Mouse (Mus musculus) kidney, embryonic 14.5 days (tissue): ENCODE measurements around the gene Amh. TPM values are rescaled to one million over a fixed set of nuclear protein-coding genes. Genes with fewer than 3 reads are reported as not detected.

Experiments
- ATAC-seq: fragments of 200-750 bp; cut with Nextera tagmentation; 2 replicates; pipeline ENCODE4 v1.8.0; 2017; ENCODE audit warnings: moderate number of reproducible peaks, mild to moderate bottlenecking, moderate TSS enrichment, moderate library complexity; ENCODE audit not compliant: low FRiP score, low TSS enrichment
- H3K27ac ChIP-seq: fragments of 300-500 bp; sonication (generic); 2 replicates; pipeline ENCODE4 v1.5.1; 2014; ENCODE audit warnings: low read depth, mild to moderate bottlenecking, low read length, moderate library complexity, mixed read lengths
- H3K27me3 ChIP-seq: fragments of 300-500 bp; sonication (generic); 2 replicates; pipeline ENCODE4 v1.6.1; 2014; ENCODE audit warnings: mild to moderate bottlenecking, low read length; ENCODE audit not compliant: control insufficient read depth, insufficient read depth
- H3K36me3 ChIP-seq: fragments of 300-500 bp; sonication (generic); 2 replicates; pipeline ENCODE4 v1.6.1; 2014; ENCODE audit warnings: low read length, mixed read lengths; ENCODE audit not compliant: control insufficient read depth, insufficient read depth
- H3K4me1 ChIP-seq: fragments of 300-500 bp; sonication (generic); 2 replicates; pipeline ENCODE4 v1.6.1; 2014; ENCODE audit warnings: low read length, mixed read lengths; ENCODE audit not compliant: control insufficient read depth, insufficient read depth
- H3K4me2 ChIP-seq: fragments of 300-500 bp; sonication (generic); replicated peaks from 2 replicates; pipeline ENCODE4 v1.6.1; 2014; ENCODE audit warnings: low read depth, mild to moderate bottlenecking, low read length
- H3K4me3 ChIP-seq: fragments of 300-500 bp; sonication (generic); 2 replicates; pipeline ENCODE4 v1.5.1; 2014; ENCODE audit warnings: mild to moderate bottlenecking, low read length
- H3K9ac ChIP-seq: fragments of 300-500 bp; sonication (generic); 2 replicates; pipeline ENCODE4 v1.6.1; 2014; ENCODE audit warnings: low read depth, mild to moderate bottlenecking, low read length, moderate library complexity
- H3K9me3 ChIP-seq: fragments of 300-500 bp; sonication (generic); 2 replicates; pipeline ENCODE4 v1.6.1; 2016; ENCODE audit warnings: low read length; ENCODE audit not compliant: control insufficient read depth
- WGBS: fragments of 180-500 bp; shearing (Covaris S2); extraction: QIAGEN DNeasy Blood & Tissue Kit; methylation state at CpG from one replicate; pipeline ENCODE4 v1.1.7; 2014; 5-methylcytosine and 5-hydroxymethylcytosine counted together
- polyA plus RNA-seq: library from polyadenylated mRNA; unstranded; fragments of >200 nt; fragmentation: Nextera tagmentation; extraction: Ambion mirVana; gene quantifications from 2 replicates; pipeline ENCODE4 v1.2.1, GENCODE M21; 2014

The Amh gene
- not detected in 2 replicates for polyA plus RNA-seq

GRCm38 (mm10) chr10:80804916-80805315, at the start of gene Amh:
Gene Amh, plus strand, starts transcription at chr10:80805243.
- H3K4me3 ChIP-seq, result no peak within 1 kb of the TSS
- peaks cover 35% of the 10 kb centered on the region for H3K4me1 ChIP-seq
- 72% methylated on average over 6 of the region's 6 CpGs for whole genome bisulfite sequencing
- no peak for ATAC-seq
- H3K27ac ChIP-seq, result no peak within 1 kb of the TSS
- peaks cover 40% of the 10 kb centered on the region for H3K36me3 ChIP-seq
- H3K9me3 ChIP-seq, result no peaks in the 10 kb centered on the region
- H3K9ac ChIP-seq, result no peak within 1 kb of the TSS
- H3K4me2 ChIP-seq, result no peak within 1 kb of the TSS
- H3K27me3 ChIP-seq, result peaks cover 12% of the 10 kb centered on the region

- H3K36me3 ChIP-seq, result no peaks in the 10 kb centered on the region
- H3K4me2 ChIP-seq, result peak overlapping the region; percentile 97
- no peaks in the 10 kb centered on the region for H3K27me3 ChIP-seq
- WGBS, result 1% methylated on average over 68 of the region's 75 CpGs
- no peaks in the 10 kb centered on the region for H3K9me3 ChIP-seq
- ATAC-seq, result no peak; the same call in 1 of the 2 replicates
- peak overlapping the region; percentile 71 for H3K27ac ChIP-seq
- H3K9ac ChIP-seq, result peak overlapping the region; percentile 96
- peaks cover 29% of the 10 kb centered on the region for H3K4me1 ChIP-seq
- peak overlapping the region; percentile 100 for H3K4me3 ChIP-seq
Measured at GRCm38 (mm10) chr10:80755291-80756015, 49.6 kb upstream of the Amh start.

- peaks cover 34% of the 10 kb centered on the region for H3K4me1 ChIP-seq
Measured at GRCm38 (mm10) chr10:80756099-80756498, 48.9 kb upstream of the Amh start.

GRCm38 (mm10) chr10:80756509-80756908, 48.5 kb upstream of the Amh start:
- WGBS, result 63% methylated on average over 2 of the region's 2 CpGs
- Histone ChIP-seq H3K36me3 (no peaks in the 10 kb centered on the region), H3K27me3 (no peaks in the 10 kb centered on the region), H3K9me3 (no peaks in the 10 kb centered on the region), H3K27ac (no peak overlapping the region), H3K9ac (peak overlapping the region; percentile 96; the same call in 1 of the 2 replicates), H3K4me2 (peak overlapping the region; percentile 97), H3K4me1 (peaks cover 34% of the 10 kb centered on the region), H3K4me3 (peak overlapping the region; percentile 100)
- ATAC-seq, result no peak

More at GRCm38 (mm10) chr10:80756099-80756498, 48.9 kb upstream of the Amh start:
- Histone ChIP-seq H3K27me3 (no peaks in the 10 kb centered on the region), H3K4me2 (peak overlapping the region; percentile 97), H3K27ac (no peak overlapping the region), H3K9ac (peak overlapping the region; percentile 96), H3K36me3 (no peaks in the 10 kb centered on the region), H3K9me3 (no peaks in the 10 kb centered on the region), H3K4me3 (peak overlapping the region; percentile 100)
- 32% methylated on average over 3 of the region's 3 CpGs for WGBS
- ATAC-seq, result no peak

- H3K27ac ChIP-seq, result no peak overlapping the region
- WGBS, result 62% methylated on average over 4 of the region's 4 CpGs
Measured at GRCm38 (mm10) chr10:80756967-80757366, 48.1 kb upstream of the Amh start.

DNA sequence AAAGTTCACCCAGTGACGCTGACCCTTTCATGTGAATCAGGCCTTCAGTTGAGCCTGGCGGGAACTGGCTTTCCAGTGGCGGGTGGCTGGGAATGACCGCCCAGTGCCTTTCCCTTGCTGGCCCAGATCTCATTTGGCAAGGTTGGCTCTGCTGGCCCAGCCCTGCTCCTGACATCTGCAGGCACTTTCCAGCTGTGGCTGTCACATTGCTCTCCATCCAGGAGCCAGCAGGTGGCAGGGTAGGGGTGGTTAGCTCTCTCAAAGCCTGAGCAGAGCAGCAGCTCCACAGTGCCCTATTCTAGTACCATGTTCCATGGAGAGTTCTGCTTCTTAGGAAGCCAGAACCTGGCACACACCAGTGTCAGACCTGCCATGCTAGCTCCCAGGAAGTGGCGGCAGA, 47.3 kb upstream of the Amh start:
- Histone ChIP-seq H3K27me3 (no peaks in the 10 kb centered on the region), H3K4me3 (no peak overlapping the region), H3K4me2 (no peak overlapping the region; the same call in 1 of the 2 replicates), H3K4me1 (peaks cover 24% of the 10 kb centered on the region), H3K9me3 (no peaks in the 10 kb centered on the region), H3K27ac (no peak overlapping the region), H3K9ac (peak overlapping the region; percentile 96; the same call in 1 of the 2 replicates), H3K36me3 (no peaks in the 10 kb centered on the region)
- ATAC-seq, result peak; percentile 22; the same call in 1 of the 2 replicates
- WGBS, result 37% methylated on average over 5 of the region's 5 CpGs

More at GRCm38 (mm10) chr10:80756967-80757366, 48.1 kb upstream of the Amh start:
- H3K9me3 ChIP-seq, result no peaks in the 10 kb centered on the region
- no peaks in the 10 kb centered on the region for H3K27me3 ChIP-seq
- H3K4me1 ChIP-seq, result peaks cover 29% of the 10 kb centered on the region
- no peak for ATAC-seq
- H3K4me3 ChIP-seq, result peak overlapping the region; percentile 100
- H3K36me3 ChIP-seq, result no peaks in the 10 kb centered on the region
- H3K4me2 ChIP-seq, result peak overlapping the region; percentile 97
- peak overlapping the region; percentile 96; the same call in 1 of the 2 replicates for H3K9ac ChIP-seq

- Histone ChIP-seq H3K4me2 (no peak overlapping the region), H3K4me1 (peaks cover 24% of the 10 kb centered on the region), H3K27ac (no peak overlapping the region), H3K27me3 (no peaks in the 10 kb centered on the region), H3K36me3 (no peaks in the 10 kb centered on the region), H3K4me3 (no peak overlapping the region), H3K9me3 (no peaks in the 10 kb centered on the region), H3K9ac (no peak overlapping the region)
- WGBS, result 77% methylated on average over 7 of the region's 7 CpGs
- ATAC-seq, result no peak
Measured at GRCm38 (mm10) chr10:80758651-80759050, 46.4 kb upstream of the Amh start.

- Histone ChIP-seq H3K4me1 (peaks cover 24% of the 10 kb centered on the region), H3K36me3 (peaks cover 6% of the 10 kb centered on the region; the same call in 1 of the 2 replicates), H3K9me3 (no peaks in the 10 kb centered on the region), H3K27me3 (no peaks in the 10 kb centered on the region), H3K27ac (no peak overlapping the region), H3K4me2 (no peak overlapping the region), H3K9ac (0 out of 2 replicates have a peak overlapping the region, but pooled peaks have one; percentile 28), H3K4me3 (no peak overlapping the region)
- WGBS, result 76% methylated on average over 4 of the region's 4 CpGs
- no peak for ATAC-seq
Measured at GRCm38 (mm10) chr10:80760596-80761524, 44.2 kb upstream of the Amh start.
